Mouse (Mus musculus) C2C12 (cell line): ENCODE measurements around the gene Adam23.

Experiments
- CTCF ChIP-seq: IDR thresholded peaks from one replicate; pipeline ENCODE4 v1.5.1; 2011; ENCODE audit not compliant: control insufficient read depth, insufficient read depth, insufficient read length
- MAX ChIP-seq: IDR thresholded peaks from one replicate; pipeline ENCODE4 v1.6.1; 2011; ENCODE audit warnings: mild to moderate bottlenecking, control low read depth
- MYOG ChIP-seq: IDR thresholded peaks from one replicate; pipeline ENCODE4 v1.6.1; 2011; ENCODE audit not compliant: control insufficient read depth, insufficient read length; ENCODE audit errors: extremely low read depth
- USF1 ChIP-seq: IDR thresholded peaks from one replicate; pipeline ENCODE4 v1.6.1; 2011; ENCODE audit warnings: low read depth, mild to moderate bottlenecking, control low read depth, moderate library complexity

- TF ChIP-seq CTCF (no peak), MYOG (no peak), MAX (no peak), USF1 (no peak)
Observed at GRCm38 (mm10) chr1:63511416-63511815, 65.7 kb downstream of the Adam23 start.
